Mouse (Mus musculus) liver, embryonic 15.5 days (tissue): Measurements from ENCODE around the gene Itm2b. TPM values are rescaled to one million over a fixed set of nuclear protein-coding genes. Genes with fewer than 3 reads are reported as not detected.
A peak's percentile ranks its signal among the peaks of the same experiment; 100 is the strongest.

ENCODE experiments used
- ATAC-seq: fragments of 200-750 bp; cut with Nextera tagmentation; 2 replicates; pipeline ENCODE4 v1.8.0; 2017; ENCODE audit warnings: moderate number of reproducible peaks, mild to moderate bottlenecking, moderate library complexity; ENCODE audit not compliant: insufficient read depth
- H3K27ac ChIP-seq: fragments of 300-500 bp; sonication (generic); replicated peaks from 2 replicates; pipeline ENCODE4 v1.5.1; 2015; ENCODE audit warnings: mild to moderate bottlenecking, inconsistent platforms
- H3K27me3 ChIP-seq: fragments of 300-500 bp; sonication (generic); 2 replicates; pipeline ENCODE4 v1.6.1; 2015; ENCODE audit warnings: mild to moderate bottlenecking, inconsistent platforms
- H3K36me3 ChIP-seq: fragments of 300-500 bp; sonication (generic); replicated peaks from 2 replicates; pipeline ENCODE4 v1.6.1; 2015; ENCODE audit warnings: moderate library complexity, mild to moderate bottlenecking, inconsistent platforms
- H3K4me1 ChIP-seq: fragments of 300-500 bp; sonication (generic); replicated peaks from 2 replicates; pipeline ENCODE4 v1.6.1; 2015; ENCODE audit warnings: inconsistent platforms
- H3K4me2 ChIP-seq: fragments of 300-500 bp; sonication (generic); 2 replicates; pipeline ENCODE4 v1.6.1; 2015; ENCODE audit warnings: moderate library complexity, mild to moderate bottlenecking, inconsistent platforms
- H3K4me3 ChIP-seq: fragments of 300-500 bp; sonication (generic); replicated peaks from 2 replicates; pipeline ENCODE4 v1.5.1; 2015; ENCODE audit warnings: mild to moderate bottlenecking, inconsistent platforms
- H3K9ac ChIP-seq: fragments of 300-500 bp; sonication (generic); 2 replicates; pipeline ENCODE4 v1.6.1; 2015; ENCODE audit warnings: moderate library complexity, mild to moderate bottlenecking, inconsistent platforms
- H3K9me3 ChIP-seq: fragments of 300-500 bp; sonication (generic); replicated peaks from 2 replicates; pipeline ENCODE4 v1.6.1; 2016; ENCODE audit warnings: inconsistent platforms
- WGBS: fragments of 180-500 bp; shearing (Covaris S2); methylation state at CpG from one replicate; pipeline ENCODE4 v1.1.7; 2015; ENCODE audit warnings: mixed read lengths; ENCODE audit not compliant: insufficient replicate concordance; 5-methylcytosine and 5-hydroxymethylcytosine counted together
- polyA plus RNA-seq: library from polyadenylated mRNA; unstranded; fragments of >200 nt; fragmentation: Nextera tagmentation; extraction: Ambion mirVana; gene quantifications from 2 replicates; pipeline ENCODE4 v1.2.1, GENCODE M21; 2015

The Itm2b gene
- polyA plus RNA-seq, 1 experiment from 2014 or later = 524 TPM

DNA sequence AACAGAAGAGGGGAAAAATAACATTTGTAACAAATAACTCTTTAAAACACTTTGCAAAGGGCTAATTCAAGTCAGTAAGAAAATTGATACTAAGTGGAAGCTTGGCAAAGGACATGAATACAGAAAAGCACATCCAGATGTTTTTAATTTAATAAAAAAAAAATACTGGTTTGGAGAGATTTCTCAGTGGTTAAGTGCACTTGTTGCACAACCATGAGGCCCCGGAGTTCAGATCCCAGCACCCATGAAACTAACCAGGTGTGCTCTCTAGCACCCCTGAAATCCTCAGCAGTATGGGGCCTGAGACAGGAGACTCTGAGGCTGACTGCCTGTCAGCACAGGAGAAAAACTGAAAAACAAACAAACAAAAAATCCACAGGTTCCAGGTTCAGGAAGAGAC is 26.6 kb upstream of the Itm2b start:
- no peaks in the 10 kb centered on the region for H3K9me3 ChIP-seq
- no peak for ATAC-seq
- 55% methylated on average over 1 of the region's 1 CpGs for WGBS
- no peaks in the 10 kb centered on the region for H3K27me3 ChIP-seq
- no peak overlapping the region for H3K4me3 ChIP-seq
- no peak overlapping the region for H3K9ac ChIP-seq
- 0 out of 2 replicates have a peak, but pooled peaks cover 14% of the 10 kb centered on the region for H3K4me1 ChIP-seq
- H3K36me3 ChIP-seq = no peaks in the 10 kb centered on the region
- no peak overlapping the region for H3K27ac ChIP-seq
- no peak overlapping the region for H3K4me2 ChIP-seq

DNA sequence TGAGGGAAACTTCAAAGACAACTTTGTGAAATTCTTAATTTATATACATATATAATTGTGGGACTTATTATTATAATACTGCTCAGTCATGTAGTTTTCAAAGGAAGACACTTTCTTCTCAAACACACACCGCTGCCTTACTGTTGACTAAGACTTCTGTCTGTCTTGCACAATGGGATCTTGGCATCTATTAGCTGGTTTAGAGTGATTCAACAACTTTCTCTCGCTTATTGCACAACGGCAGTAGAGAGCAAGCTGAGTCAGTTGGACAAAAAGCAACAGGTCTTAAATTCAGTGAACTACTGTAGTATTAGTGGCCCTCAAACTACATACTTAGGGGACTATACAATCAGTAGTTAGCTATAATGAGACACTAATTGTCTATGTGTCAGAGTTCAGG is 25.0 kb upstream of the Itm2b start:
- H3K4me1 ChIP-seq = 0 out of 2 replicates have a peak, but pooled peaks cover 14% of the 10 kb centered on the region
- H3K27ac ChIP-seq = no peak overlapping the region
- H3K4me2 ChIP-seq = no peak overlapping the region
- no peak overlapping the region for H3K4me3 ChIP-seq
- WGBS = 54% methylated on average over 3 of the region's 3 CpGs
- H3K36me3 ChIP-seq = no peaks in the 10 kb centered on the region
- H3K9me3 ChIP-seq = no peaks in the 10 kb centered on the region
- H3K9ac ChIP-seq = no peak overlapping the region
- ATAC-seq = peak; percentile 22; the same call in 1 of the 2 replicates
- H3K27me3 ChIP-seq = no peaks in the 10 kb centered on the region

- Histone ChIP-seq H3K27ac (no peak overlapping the region), H3K4me3 (no peak overlapping the region), H3K9ac (no peak overlapping the region), H3K27me3 (no peaks in the 10 kb centered on the region), H3K9me3 (no peaks in the 10 kb centered on the region), H3K4me2 (no peak overlapping the region), H3K4me1 (0 out of 2 replicates have a peak, but pooled peaks cover 14% of the 10 kb centered on the region), H3K36me3 (no peaks in the 10 kb centered on the region)
- no peak for ATAC-seq
- WGBS = 30% methylated on average over 4 of the region's 4 CpGs
Observed at GRCm38 (mm10) chr14:73408223-73408845, 23.2 kb upstream of the Itm2b start.

GRCm38 (mm10) chr14:73404016-73404415 is 18.9 kb upstream of the Itm2b start:
- no peaks in the 10 kb centered on the region for H3K36me3 ChIP-seq
- no peaks in the 10 kb centered on the region for H3K9me3 ChIP-seq
- H3K27me3 ChIP-seq = no peaks in the 10 kb centered on the region
- H3K4me3 ChIP-seq = no peak overlapping the region
- H3K9ac ChIP-seq = no peak overlapping the region
- WGBS = 56% methylated on average over 3 of the region's 3 CpGs
- no peak for ATAC-seq
- H3K4me2 ChIP-seq = no peak overlapping the region
- peaks cover 29% of the 10 kb centered on the region for H3K4me1 ChIP-seq
- no peak overlapping the region for H3K27ac ChIP-seq

DNA sequence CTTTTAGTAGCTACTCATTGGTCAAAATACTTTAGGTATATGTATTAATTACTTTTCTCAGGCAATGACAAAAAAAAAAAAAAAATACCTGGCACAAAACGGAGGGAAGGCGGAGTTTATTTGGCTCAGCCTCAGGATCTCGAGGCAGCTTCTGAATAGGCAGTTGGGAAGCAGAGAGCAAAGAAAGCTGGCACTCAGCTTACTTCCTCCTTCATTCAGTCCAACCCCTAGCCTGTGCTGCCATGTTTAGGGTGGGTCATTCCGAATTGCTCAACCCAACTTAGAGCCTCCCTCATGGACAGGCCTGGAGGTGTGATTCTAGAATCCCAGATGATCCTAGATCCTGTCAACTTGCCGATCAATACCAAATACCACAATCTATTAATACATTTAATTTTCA is 18.3 kb upstream of the Itm2b start:
- 59% methylated on average over 5 of the region's 5 CpGs for WGBS
- peaks cover 35% of the 10 kb centered on the region for H3K4me1 ChIP-seq
- no peaks in the 10 kb centered on the region for H3K9me3 ChIP-seq
- no peak for ATAC-seq
- H3K9ac ChIP-seq = no peak overlapping the region
- H3K27ac ChIP-seq = no peak overlapping the region
- H3K4me2 ChIP-seq = no peak overlapping the region
- no peaks in the 10 kb centered on the region for H3K36me3 ChIP-seq
- H3K4me3 ChIP-seq = no peak overlapping the region
- no peaks in the 10 kb centered on the region for H3K27me3 ChIP-seq

GRCm38 (mm10) chr14:73402296-73403035 is 17.4 kb upstream of the Itm2b start:
- 0 out of 2 replicates have a peak overlapping the region, but pooled peaks have one; percentile 11 for H3K27ac ChIP-seq
- no peaks in the 10 kb centered on the region for H3K36me3 ChIP-seq
- H3K4me3 ChIP-seq = no peak overlapping the region
- H3K9ac ChIP-seq = no peak overlapping the region
- peaks cover 44% of the 10 kb centered on the region for H3K4me1 ChIP-seq
- no peaks in the 10 kb centered on the region for H3K9me3 ChIP-seq
- no peaks in the 10 kb centered on the region for H3K27me3 ChIP-seq
- 48% methylated on average over 11 of the region's 11 CpGs for WGBS
- ATAC-seq = no peak
- H3K4me2 ChIP-seq = peak overlapping the region; percentile 23; the same call in 1 of the 2 replicates

GRCm38 (mm10) chr14:73401408-73401807 is 16.3 kb upstream of the Itm2b start:
- Histone ChIP-seq H3K4me1 (peaks cover 49% of the 10 kb centered on the region), H3K4me3 (no peak overlapping the region), H3K4me2 (0 out of 2 replicates have a peak overlapping the region, but pooled peaks have one; percentile 3), H3K36me3 (no peaks in the 10 kb centered on the region), H3K9me3 (no peaks in the 10 kb centered on the region), H3K27me3 (no peaks in the 10 kb centered on the region), H3K9ac (no peak overlapping the region), H3K27ac (peak overlapping the region; percentile 7; the same call in 1 of the 2 replicates)
- 16% methylated on average over 3 of the region's 3 CpGs for WGBS
- 0 out of 2 replicates have a peak, but pooled peaks have one; percentile 19 for ATAC-seq

DNA sequence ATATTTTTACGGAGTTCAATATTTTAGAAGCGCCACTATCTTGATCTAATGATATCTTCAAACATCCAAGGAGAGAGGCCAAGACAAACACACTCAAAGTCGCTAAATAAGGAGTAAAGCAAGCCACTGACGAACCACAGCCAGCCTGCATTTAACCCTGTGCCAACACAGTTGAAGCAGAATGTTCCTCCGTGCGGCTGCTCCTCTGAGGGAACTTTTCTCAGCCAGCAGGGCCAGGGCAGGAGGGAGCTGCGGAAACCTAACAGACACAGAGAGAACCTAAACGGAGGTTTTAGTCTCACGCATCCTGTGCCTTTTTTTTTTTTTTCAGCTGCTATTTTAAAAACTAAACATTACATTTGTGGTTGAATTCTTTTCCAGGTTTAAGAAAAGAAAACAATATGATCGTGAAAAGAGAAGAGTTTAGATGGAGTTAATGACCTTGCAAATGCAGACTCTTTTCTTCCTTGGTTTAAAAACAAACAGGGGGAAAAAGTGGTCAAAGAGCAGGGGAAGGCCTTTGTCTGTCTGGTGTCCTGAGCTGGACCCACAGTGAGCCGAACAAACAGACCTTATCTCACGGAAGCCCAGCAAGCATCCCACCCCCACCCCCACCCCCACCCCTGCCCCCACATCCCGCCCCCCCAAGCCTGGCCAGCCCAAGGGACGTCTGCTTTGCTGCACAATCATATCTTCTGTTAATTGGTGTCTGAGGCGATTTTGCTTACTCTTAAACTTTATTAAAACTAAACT is 15.0 kb upstream of the Itm2b start:
- 0 out of 2 replicates have a peak, but pooled peaks have one; percentile 43 for ATAC-seq
- H3K9ac ChIP-seq = no peak overlapping the region
- peak overlapping the region; percentile 56 for H3K27ac ChIP-seq
- peaks cover 49% of the 10 kb centered on the region for H3K4me1 ChIP-seq
- 12% methylated on average over 15 of the region's 15 CpGs for WGBS
- H3K4me3 ChIP-seq = no peak overlapping the region
- peak overlapping the region; percentile 38; the same call in 1 of the 2 replicates for H3K4me2 ChIP-seq
- no peaks in the 10 kb centered on the region for H3K27me3 ChIP-seq
- no peaks in the 10 kb centered on the region for H3K9me3 ChIP-seq
- no peaks in the 10 kb centered on the region for H3K36me3 ChIP-seq

DNA sequence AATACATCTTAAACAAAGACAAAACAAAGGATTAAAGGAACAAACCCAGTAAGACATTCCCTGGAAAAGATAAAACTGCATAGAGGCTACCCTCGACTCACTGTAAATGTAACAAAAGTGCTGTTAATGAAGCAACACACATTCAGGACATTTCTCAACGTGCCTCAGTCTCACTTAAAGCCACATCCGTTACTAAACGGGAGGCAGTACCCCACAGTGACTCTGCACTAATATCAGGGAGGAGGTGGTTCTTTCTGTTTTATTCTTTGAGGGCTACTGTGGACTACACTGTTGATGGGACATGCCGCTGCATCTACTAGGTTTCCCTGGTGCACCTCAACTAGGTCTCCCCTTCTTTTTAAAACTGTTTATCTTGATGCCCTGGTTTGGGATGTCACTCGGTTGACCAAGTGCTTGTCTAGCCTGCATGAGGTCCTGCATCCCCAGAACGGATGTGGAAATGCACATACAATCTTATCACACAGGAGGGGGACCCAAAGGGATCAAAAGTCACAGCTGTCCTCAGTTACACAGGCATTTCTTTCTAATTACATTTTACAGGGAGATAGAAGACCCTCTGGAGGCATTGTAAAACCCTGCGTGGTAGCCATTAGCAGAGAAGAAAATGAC is 13.4 kb upstream of the Itm2b start:
- Histone ChIP-seq H3K4me2 (peak overlapping the region; percentile 8; the same call in 1 of the 2 replicates), H3K4me3 (no peak overlapping the region), H3K9me3 (no peaks in the 10 kb centered on the region), H3K4me1 (peaks cover 52% of the 10 kb centered on the region), H3K9ac (no peak overlapping the region), H3K36me3 (no peaks in the 10 kb centered on the region), H3K27me3 (no peaks in the 10 kb centered on the region), H3K27ac (0 out of 2 replicates have a peak overlapping the region, but pooled peaks have one; percentile 43)
- WGBS = 15% methylated on average over 8 of the region's 8 CpGs
- no peak for ATAC-seq

DNA sequence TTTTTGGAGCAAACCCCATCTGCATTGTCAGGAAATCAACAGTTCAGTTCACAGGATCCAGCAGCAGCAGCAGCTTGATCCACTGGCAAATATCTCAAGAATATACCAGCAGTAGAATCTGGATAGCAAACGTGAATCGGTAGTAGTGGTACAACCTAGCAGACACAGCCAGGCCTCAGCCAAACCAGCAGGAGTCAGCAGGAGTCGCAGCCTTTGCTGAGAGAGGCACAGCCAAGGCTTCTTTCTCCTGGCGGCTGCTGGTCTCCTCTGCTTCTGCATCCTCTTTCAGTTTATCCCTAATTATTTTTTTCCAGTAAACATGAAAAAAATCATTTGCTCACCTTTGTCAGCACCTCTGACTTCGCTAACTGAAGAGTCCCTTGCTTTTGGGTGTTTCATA is 10.7 kb upstream of the Itm2b start:
- WGBS = 67% methylated on average over 5 of the region's 5 CpGs

More for the DNA sequence above, 10.7 kb upstream of the Itm2b start:
- Histone ChIP-seq H3K9ac (no peak overlapping the region), H3K4me3 (no peak overlapping the region), H3K27ac (no peak overlapping the region), H3K4me2 (no peak overlapping the region), H3K36me3 (no peaks in the 10 kb centered on the region), H3K27me3 (no peaks in the 10 kb centered on the region), H3K9me3 (no peaks in the 10 kb centered on the region), H3K4me1 (peaks cover 39% of the 10 kb centered on the region)
- ATAC-seq = no peak
